Mouse (Mus musculus): ENCODE data around the gene Rp2. TPM values are rescaled to one million over a fixed set of nuclear protein-coding genes. Genes with fewer than 3 reads are reported as not detected.

Rp2 gene
- polyA plus RNA-seq, 1 experiment from 2014 or later, result 11.7 TPM

- no peaks in the 10 kb centered on the region for H3K27me3 ChIP-seq (replicated peaks; ENCODE audit: insufficient read depth, low read length)
- DNase-seq (ENCODE audit: low spot score) (no peak), ATAC-seq (no peak)
- H3K27ac ChIP-seq (ENCODE audit: low read length), result no peak overlapping the region
- 57% methylated on average over 10 of the region's 10 CpGs for WGBS
- TF ChIP-seq CTCF (IDR thresholded peaks at IDR 0.05) (no peak), EP300 (IDR thresholded peaks at IDR 0.05) (no peak)
- H3K4me1 ChIP-seq (ENCODE audit: insufficient read depth, low read depth, low read length), result no peaks in the 10 kb centered on the region
- H3K4me3 ChIP-seq (ENCODE audit: low read depth, low read length), result no peak overlapping the region
- H3K4me2 ChIP-seq (replicated peaks; ENCODE audit: low read depth, low read length), result no peak overlapping the region
- no peaks in the 10 kb centered on the region for H3K36me3 ChIP-seq (ENCODE audit: insufficient read depth, low read length)
- no peaks in the 10 kb centered on the region for H3K9me3 ChIP-seq (ENCODE audit: low read length)
- H3K9ac ChIP-seq (replicated peaks; ENCODE audit: low read depth), result no peak overlapping the region
Measured at GRCm38 (mm10) chrX:20414885-20415622, 50.8 kb downstream of the Rp2 start.

GRCm38 (mm10) chrX:20418461-20418860 lies 54.2 kb downstream of the Rp2 start:
- Histone ChIP-seq H3K36me3 (ENCODE audit: insufficient read depth, low read length) (no peaks in the 10 kb centered on the region), H3K9me3 (ENCODE audit: low read length) (no peaks in the 10 kb centered on the region), H3K4me1 (ENCODE audit: insufficient read depth, low read depth, low read length) (no peaks in the 10 kb centered on the region), H3K27me3 (replicated peaks; ENCODE audit: insufficient read depth, low read length) (no peaks in the 10 kb centered on the region), H3K9ac (replicated peaks; ENCODE audit: low read depth) (no peak overlapping the region), H3K27ac (ENCODE audit: low read length) (no peak overlapping the region), H3K4me3 (ENCODE audit: low read depth, low read length) (no peak overlapping the region), H3K4me2 (replicated peaks; ENCODE audit: low read depth, low read length) (no peak overlapping the region)
- WGBS, result 80% methylated on average over 2 of the region's 2 CpGs
- DNase-seq (ENCODE audit: low spot score) (peak; percentile 6), ATAC-seq (no peak)
- TF ChIP-seq CTCF (IDR thresholded peaks at IDR 0.05) (no peak), EP300 (IDR thresholded peaks at IDR 0.05) (no peak)

GRCm38 (mm10) chrX:20419536-20419935 lies 55.3 kb downstream of the Rp2 start:
- Histone ChIP-seq H3K4me3 (ENCODE audit: low read depth, low read length) (no peak overlapping the region), H3K27ac (ENCODE audit: low read length) (no peak overlapping the region), H3K4me2 (replicated peaks; ENCODE audit: low read depth, low read length) (no peak overlapping the region), H3K9me3 (ENCODE audit: low read length) (no peaks in the 10 kb centered on the region), H3K36me3 (ENCODE audit: insufficient read depth, low read length) (no peaks in the 10 kb centered on the region), H3K27me3 (replicated peaks; ENCODE audit: insufficient read depth, low read length) (no peaks in the 10 kb centered on the region), H3K4me1 (ENCODE audit: insufficient read depth, low read depth, low read length) (no peaks in the 10 kb centered on the region), H3K9ac (replicated peaks; ENCODE audit: low read depth) (no peak overlapping the region)
- 79% methylated on average over 4 of the region's 4 CpGs for WGBS
- DNase-seq (ENCODE audit: low spot score), result no peak
- no peak for ATAC-seq
- TF ChIP-seq CTCF (IDR thresholded peaks at IDR 0.05) (no peak), EP300 (IDR thresholded peaks at IDR 0.05) (no peak)

- Histone ChIP-seq H3K4me1 (ENCODE audit: insufficient read depth, low read depth, low read length) (no peaks in the 10 kb centered on the region), H3K4me2 (replicated peaks; ENCODE audit: low read depth, low read length) (peak within 1 kb of the TSS; percentile 63), H3K9me3 (ENCODE audit: low read length) (no peaks in the 10 kb centered on the region), H3K27me3 (replicated peaks; ENCODE audit: insufficient read depth, low read length) (no peaks in the 10 kb centered on the region), H3K27ac (ENCODE audit: low read length) (peak within 1 kb of the TSS; percentile 86), H3K36me3 (ENCODE audit: insufficient read depth, low read length) (no peaks in the 10 kb centered on the region), H3K9ac (replicated peaks; ENCODE audit: low read depth) (peak within 1 kb of the TSS; percentile 55), H3K4me3 (ENCODE audit: low read depth, low read length) (peak within 1 kb of the TSS; percentile 62)
- TF ChIP-seq EP300 (IDR thresholded peaks at IDR 0.05) (no peak), CTCF (IDR thresholded peaks at IDR 0.05) (no peak)
- DNase-seq (ENCODE audit: low spot score) (peak; percentile 90), ATAC-seq (peak; percentile 97)
- 15% methylated on average over 20 of the region's 67 CpGs for WGBS
Measured at GRCm38 (mm10) chrX:20425140-20425838, 61.0 kb downstream of the Rp2 start, which contains the start of gene Jade3. Gene Jade3, plus strand, starts transcription at chrX:20425688.

- Histone ChIP-seq H3K4me2 (replicated peaks; ENCODE audit: low read depth, low read length) (peak overlapping the region; percentile 63), H3K9ac (replicated peaks; ENCODE audit: low read depth) (peak overlapping the region; percentile 55), H3K9me3 (ENCODE audit: low read length) (no peaks in the 10 kb centered on the region), H3K27ac (ENCODE audit: low read length) (peak overlapping the region; percentile 86), H3K36me3 (ENCODE audit: insufficient read depth, low read length) (no peaks in the 10 kb centered on the region), H3K4me1 (ENCODE audit: insufficient read depth, low read depth, low read length) (no peaks in the 10 kb centered on the region), H3K27me3 (replicated peaks; ENCODE audit: insufficient read depth, low read length) (no peaks in the 10 kb centered on the region), H3K4me3 (ENCODE audit: low read depth, low read length) (peak overlapping the region; percentile 62)
- 25% methylated on average over 15 of the region's 51 CpGs for WGBS
- ATAC-seq, result peak; percentile 11
- no peak for TF ChIP-seq EP300 (IDR thresholded peaks at IDR 0.05)
- peak; percentile 48 for TF ChIP-seq CTCF (IDR thresholded peaks at IDR 0.05)
- peak; percentile 26 for DNase-seq (ENCODE audit: low spot score)
Measured at GRCm38 (mm10) chrX:20425839-20426449, 61.7 kb downstream of the Rp2 start.

Other genes with a start within 250 kb of the Rp2 start
- gene Slc9a7, start 72.7 kb upstream of the Rp2 start, polyA plus RNA-seq (2015; fragmentation: Nextera tagmentation; extraction: Ambion mirVana), result 0.54 and 0.74 TPM in 2 replicates
- 6.2 and 6.3 TPM in 2 replicates for gene Jade3, start 61.2 kb downstream of the Rp2 start, polyA plus RNA-seq (2015; fragmentation: Nextera tagmentation; extraction: Ambion mirVana)
- gene Rgn, start 185.3 kb downstream of the Rp2 start, polyA plus RNA-seq (2015; fragmentation: Nextera tagmentation; extraction: Ambion mirVana), result 2.3 and 2.7 TPM in 2 replicates

Measured in lung, postnatal 0 days (tissue).